Mouse (Mus musculus) left cerebral cortex, adult 18-20 months (tissue): Measurements from ENCODE around the gene Nrxn2. TPM values are rescaled to one million over a fixed set of nuclear protein-coding genes. Genes with fewer than 3 reads are reported as not detected.

ENCODE experiments used
- DNase-seq, 2 experiments: peaks; one replicate each; pipeline ENCODE4 v3.0.0; 2021 to 2022; ENCODE audit warnings: low spot score in 2 of 2, mixed read lengths in 1 of 2
- total RNA-seq, 2 experiments: library from RNA; stranded (reverse); gene quantifications; 2 replicates each; pipeline ENCODE4 v1.2.3; 2021

The Nrxn2 gene
- total RNA-seq, 2 experiments from 2014 or later, result 549 to 568 TPM

GRCm38 (mm10) chr19:6448752-6449151, 30.2 kb downstream of the Nrxn2 start:
- DNase-seq, result no peak

GRCm38 (mm10) chr19:6449841-6450240, 31.3 kb downstream of the Nrxn2 start:
- DNase-seq, result no peak

- peak; percentile 76 to 79 for DNase-seq
Observed at GRCm38 (mm10) chr19:6452030-6452494, 33.5 kb downstream of the Nrxn2 start.

GRCm38 (mm10) chr19:6452672-6453310, 34.3 kb downstream of the Nrxn2 start:
- DNase-seq, result no peak

- peak; percentile 64 to 69 for DNase-seq
Observed at GRCm38 (mm10) chr19:6453349-6453748, 34.8 kb downstream of the Nrxn2 start.

- no peak for DNase-seq
Observed at GRCm38 (mm10) chr19:6454041-6454720, 35.6 kb downstream of the Nrxn2 start.

GRCm38 (mm10) chr19:6459504-6459903, 41.0 kb downstream of the Nrxn2 start:
- DNase-seq, result peak; percentile 48 to 53

GRCm38 (mm10) chr19:6462841-6463240, 44.3 kb downstream of the Nrxn2 start:
- no peak for DNase-seq

GRCm38 (mm10) chr19:6464306-6465071, 46.0 kb downstream of the Nrxn2 start:
- peak; percentile 65 to 84 for DNase-seq

GRCm38 (mm10) chr19:6465090-6465489, 46.6 kb downstream of the Nrxn2 start:
- DNase-seq, result no peak

- no peak for DNase-seq
Observed at GRCm38 (mm10) chr19:6466945-6467344, 48.4 kb downstream of the Nrxn2 start.

- DNase-seq, result no peak
Observed at GRCm38 (mm10) chr19:6467374-6467979, 48.9 kb downstream of the Nrxn2 start.

- DNase-seq, result no peak
Observed at GRCm38 (mm10) chr19:6471630-6472029, 53.1 kb downstream of the Nrxn2 start.

- DNase-seq, result no peak
Observed at GRCm38 (mm10) chr19:6472821-6473220, 54.3 kb downstream of the Nrxn2 start.

GRCm38 (mm10) chr19:6474706-6475105, 56.2 kb downstream of the Nrxn2 start:
- no peak for DNase-seq

- DNase-seq, result no peak
Observed at GRCm38 (mm10) chr19:6475129-6475528, 56.6 kb downstream of the Nrxn2 start.

- DNase-seq, result no peak
Observed at GRCm38 (mm10) chr19:6477007-6477406, 58.5 kb downstream of the Nrxn2 start.

- no peak for DNase-seq
Observed at GRCm38 (mm10) chr19:6478566-6478965, 60.0 kb downstream of the Nrxn2 start.

GRCm38 (mm10) chr19:6482886-6483285, 64.4 kb downstream of the Nrxn2 start:
- DNase-seq, result no peak

GRCm38 (mm10) chr19:6485059-6485630, 66.6 kb downstream of the Nrxn2 start:
- DNase-seq, result no peak

GRCm38 (mm10) chr19:6489030-6489429, 70.5 kb downstream of the Nrxn2 start:
- peak; percentile 88 to 93 for DNase-seq
